Mouse (Mus musculus) G1E-ER4 (cell line): ENCODE measurements around the gene Mdh1. TPM values are rescaled to one million over a fixed set of nuclear protein-coding genes. Genes with fewer than 3 reads are reported as not detected.

ENCODE experiments used
- GATA1 ChIP-seq: IDR thresholded peaks from one replicate; pipeline ENCODE4 v1.8.0; 2012; ENCODE audit warnings: low read length, inconsistent platforms
- polyA plus RNA-seq: library from polyadenylated mRNA; stranded (reverse); fragments of >175 nt; gene quantifications from 2 replicates; pipeline ENCODE4 v1.2.3, GENCODE M21; 2012

Gene Mdh1
- polyA plus RNA-seq, 1 experiment = 7.3 TPM

DNA sequence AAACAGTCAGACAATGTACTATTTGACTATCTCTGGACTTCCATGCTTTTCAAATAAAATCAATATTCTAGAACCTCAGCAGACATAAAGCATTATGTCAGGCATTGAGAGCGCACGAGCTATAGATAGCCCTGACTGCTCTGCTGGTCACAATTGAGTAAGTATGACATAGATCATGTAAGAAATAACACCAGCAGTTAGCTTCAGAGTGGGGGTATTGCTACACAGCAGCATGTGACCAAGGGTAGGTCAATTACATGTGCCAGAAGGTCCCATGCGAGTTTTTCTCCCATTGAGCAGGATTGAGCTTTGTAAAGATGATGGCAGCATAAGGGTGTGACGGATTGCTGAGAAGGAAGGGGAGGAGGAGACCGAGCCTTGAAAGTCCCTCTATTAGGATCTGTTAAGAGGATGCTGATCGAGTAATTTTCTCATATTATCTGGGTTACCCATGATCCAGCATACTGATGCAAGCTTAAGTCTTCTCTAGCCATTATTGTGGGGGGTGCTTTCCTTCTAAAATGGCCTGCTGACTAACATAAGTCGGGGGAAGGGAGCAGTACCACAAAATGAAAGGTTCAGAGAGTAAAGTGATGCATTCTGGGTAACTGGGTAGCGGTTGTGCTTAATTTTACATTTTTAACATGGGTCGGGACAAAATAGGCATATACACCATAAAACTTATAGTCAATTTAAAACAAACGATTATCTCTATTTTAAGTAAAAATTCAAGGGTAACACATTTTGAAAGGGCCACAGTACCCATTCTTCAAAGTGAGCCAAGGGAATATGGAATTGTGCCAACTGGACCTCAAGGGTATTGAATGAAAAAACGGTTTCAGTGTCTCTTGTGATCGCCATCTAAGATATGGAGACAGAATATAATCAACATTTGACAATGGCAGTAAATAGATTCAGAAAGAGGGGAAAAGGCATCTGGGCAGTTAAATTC lies 21.7 kb downstream of the Mdh1 start:
- TF ChIP-seq GATA1 = no peak

DNA sequence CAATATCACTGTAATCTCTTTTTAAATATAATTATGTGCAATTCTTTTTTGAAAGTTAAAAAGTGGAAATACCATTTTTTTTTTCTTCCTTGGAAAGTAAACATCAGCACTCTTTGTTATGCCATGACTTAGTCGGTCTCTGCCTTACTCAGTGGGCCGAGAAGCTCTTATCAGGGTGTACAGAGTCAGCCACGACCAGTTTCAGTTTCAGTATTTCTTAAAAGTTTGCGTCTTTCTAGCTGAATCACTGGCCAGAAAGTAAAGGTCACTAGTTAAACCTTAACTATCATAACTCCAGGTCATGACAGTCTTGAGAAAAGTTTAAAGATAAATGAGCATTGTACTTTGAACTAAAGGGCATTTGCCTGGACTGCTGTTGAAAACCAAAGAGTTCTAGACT lies 22.4 kb downstream of the Mdh1 start:
- no peak for TF ChIP-seq GATA1

- TF ChIP-seq GATA1 = no peak
Observed at GRCm38 (mm10) chr11:21549052-21549451, 23.1 kb downstream of the Mdh1 start.

- no peak for TF ChIP-seq GATA1
Observed at GRCm38 (mm10) chr11:21547518-21547917, 24.6 kb downstream of the Mdh1 start.

DNA sequence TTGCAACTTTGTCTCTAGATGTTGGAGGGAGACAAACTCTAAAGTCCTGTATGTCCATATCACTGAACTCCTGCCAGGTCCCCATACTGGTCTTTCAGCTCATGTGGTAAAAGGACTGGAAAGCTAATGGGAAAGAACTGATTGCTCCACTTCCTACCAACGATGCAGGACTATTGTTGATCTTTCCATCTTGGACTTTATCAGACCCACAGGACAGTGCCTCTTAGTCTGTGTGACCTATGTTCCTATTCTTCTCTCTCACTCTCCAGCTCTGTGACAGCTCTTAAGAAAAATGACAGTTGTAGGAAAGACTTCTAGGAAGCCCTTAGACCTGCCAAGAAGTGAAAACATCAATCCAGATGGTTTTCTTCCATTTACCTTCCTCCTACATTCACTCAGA lies 25.5 kb downstream of the Mdh1 start:
- TF ChIP-seq GATA1 = no peak

DNA sequence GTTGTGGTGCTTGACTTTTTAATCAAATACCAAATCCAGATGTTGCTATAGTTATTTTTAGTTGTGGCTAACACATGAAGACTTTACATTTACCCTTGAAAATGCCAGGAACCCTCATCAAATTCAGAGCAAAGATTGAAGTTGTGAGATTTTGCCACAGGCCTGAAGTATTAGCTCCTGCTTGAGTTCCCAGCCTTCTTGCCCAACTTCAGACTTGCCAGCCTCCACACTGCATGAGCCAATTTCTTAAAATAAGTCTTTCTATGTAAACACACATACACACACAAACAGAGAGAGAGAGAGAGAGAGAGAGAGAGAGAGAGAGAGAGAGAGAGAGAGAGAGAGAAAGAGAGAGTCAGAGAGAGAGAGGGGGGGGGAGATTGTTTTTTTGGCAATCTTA lies 26.2 kb downstream of the Mdh1 start:
- TF ChIP-seq GATA1 = no peak

DNA sequence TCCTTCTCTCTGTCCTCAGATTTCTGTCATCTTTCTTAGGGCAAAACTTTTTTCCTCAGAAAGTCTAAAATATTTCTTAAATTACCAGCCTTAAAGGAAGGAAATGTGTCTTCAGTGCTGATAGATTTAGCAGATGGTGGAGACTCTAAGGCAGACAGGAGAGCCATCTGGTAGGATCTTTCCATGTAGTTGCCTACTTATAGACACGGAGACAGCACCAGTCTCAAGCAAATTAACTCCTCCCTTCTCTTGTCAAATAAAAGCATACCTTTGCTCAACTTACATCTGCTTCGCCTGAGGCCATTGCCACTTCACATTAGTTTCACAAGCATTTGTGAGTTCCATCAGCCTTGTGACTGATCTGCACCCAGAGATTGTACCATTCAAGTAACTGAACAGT lies 27.1 kb downstream of the Mdh1 start:
- no peak for TF ChIP-seq GATA1

GRCm38 (mm10) chr11:21542731-21543130 lies 29.4 kb downstream of the Mdh1 start:
- TF ChIP-seq GATA1 = no peak

GRCm38 (mm10) chr11:21540622-21541021 lies 31.5 kb downstream of the Mdh1 start:
- no peak for TF ChIP-seq GATA1

DNA sequence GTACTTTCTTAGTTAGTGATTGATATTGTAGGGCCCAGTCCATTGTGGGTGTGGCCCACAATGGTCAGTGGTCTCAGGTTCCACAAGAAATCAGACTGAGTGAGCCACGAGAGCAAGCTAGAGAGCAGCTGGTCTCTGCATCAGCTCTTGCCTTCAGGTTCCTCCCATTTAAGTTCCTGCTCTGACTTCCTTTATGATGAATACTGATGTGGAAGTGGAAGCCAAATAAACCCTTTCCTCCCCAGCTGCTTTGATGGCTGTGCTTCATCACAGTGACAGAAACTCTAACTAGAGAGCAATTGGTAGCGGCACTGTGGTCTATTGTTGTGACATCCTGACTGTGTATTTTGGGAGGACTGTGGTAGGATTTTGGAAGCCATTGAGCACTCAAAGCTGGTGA lies 32.1 kb downstream of the Mdh1 start:
- no peak for TF ChIP-seq GATA1

DNA sequence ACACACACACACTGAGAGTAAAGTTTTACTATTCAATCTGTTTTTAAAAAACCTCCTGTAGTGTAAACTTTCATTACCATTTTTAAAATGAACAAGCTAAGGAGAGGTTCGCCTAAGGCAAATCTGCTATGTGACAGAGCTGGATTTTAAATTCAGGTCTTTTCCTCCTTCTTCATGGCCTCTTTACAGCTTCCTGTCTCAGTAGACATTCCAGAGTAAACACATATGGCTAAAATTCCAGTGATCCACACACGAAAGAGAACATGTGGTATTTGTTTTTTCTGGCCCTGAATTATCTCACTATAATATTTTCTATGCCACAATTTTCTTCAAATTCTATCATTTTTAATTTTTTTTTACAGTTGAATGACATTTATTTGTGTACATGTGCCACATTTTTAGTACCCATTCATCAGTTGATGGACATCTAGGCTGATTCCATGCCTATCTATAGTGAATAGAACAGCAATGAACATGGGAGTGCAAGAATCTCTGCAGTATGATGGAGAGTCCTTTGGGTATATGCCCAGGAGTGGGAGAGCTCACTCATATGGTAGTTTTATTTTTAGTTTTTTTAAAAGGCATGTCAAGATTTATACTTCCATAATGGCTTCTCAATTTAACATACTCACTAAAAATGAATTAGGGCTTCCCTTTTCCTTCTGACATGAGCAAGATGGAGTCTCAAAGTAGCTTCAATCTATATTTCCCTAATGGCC lies 43.3 kb downstream of the Mdh1 start:
- TF ChIP-seq GATA1 = no peak

DNA sequence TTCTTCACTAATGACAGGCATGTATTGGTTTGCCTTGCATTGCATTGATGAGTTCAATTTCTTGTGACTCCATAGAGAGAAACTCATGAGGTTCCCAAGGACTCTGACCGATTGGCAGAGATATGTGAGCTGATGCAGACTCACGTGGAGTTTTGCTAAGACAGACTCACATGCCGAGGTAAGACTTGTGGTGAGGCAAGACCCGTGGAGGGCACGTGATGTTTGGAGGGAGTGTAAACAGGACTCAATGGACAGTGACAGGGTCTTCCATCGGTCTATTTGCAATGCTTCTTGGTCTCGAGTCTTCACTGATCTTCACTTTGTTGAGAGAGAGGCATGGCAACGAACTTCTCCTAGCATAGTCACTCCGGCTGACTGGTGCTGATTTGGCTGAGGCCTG lies 54.4 kb downstream of the Mdh1 start:
- no peak for TF ChIP-seq GATA1

Other genes starting within 250 kb of the Mdh1 start
- 2.2 and 2.8 TPM in 2 replicates for gene Ugp2, start 201.2 kb downstream of the Mdh1 start, polyA plus RNA-seq
- gene Wdpcp, start 132 bp downstream of the Mdh1 start, polyA plus RNA-seq = 0.08 and 0.18 TPM in 2 replicates